Mouse (Mus musculus): ENCODE data around the gene Efnb3.

Efnb3 gene

GRCm38 (mm10) chr11:69559851-69560765 lies at the start of gene Efnb3:
Efnb3 (minus strand) TSS chr11:69560205.
- DNase-seq (ENCODE audit: low spot score): peak; percentile 79

GRCm38 (mm10) chr11:69609416-69609815 lies 49.4 kb upstream of the Efnb3 start:
- DNase-seq (ENCODE audit: low spot score): no peak

- no peak for DNase-seq (ENCODE audit: low spot score)
These were observed 48.5 kb upstream of the Efnb3 start for GRCm38 (mm10) chr11:69608525-69608924.

GRCm38 (mm10) chr11:69606832-69607231 lies 46.8 kb upstream of the Efnb3 start:
- no peak for DNase-seq (ENCODE audit: low spot score)

GRCm38 (mm10) chr11:69606491-69606795 lies 46.4 kb upstream of the Efnb3 start:
- no peak for DNase-seq (ENCODE audit: low spot score)

GRCm38 (mm10) chr11:69605726-69606490 lies 45.9 kb upstream of the Efnb3 start, which contains the start of gene Atp1b2:
Atp1b2 (minus strand) TSS chr11:69605942.
- peak; percentile 87 for DNase-seq (ENCODE audit: low spot score)

- peak; percentile 65 for DNase-seq (ENCODE audit: low spot score)
These were observed 45.0 kb upstream of the Efnb3 start for GRCm38 (mm10) chr11:69604795-69605664.

- DNase-seq (ENCODE audit: low spot score): peak; percentile 31
These were observed 44.3 kb upstream of the Efnb3 start for GRCm38 (mm10) chr11:69604347-69604746.

GRCm38 (mm10) chr11:69603516-69603915 lies 43.5 kb upstream of the Efnb3 start:
- no peak for DNase-seq (ENCODE audit: low spot score)

- no peak for DNase-seq (ENCODE audit: low spot score)
These were observed 41.8 kb upstream of the Efnb3 start for GRCm38 (mm10) chr11:69601768-69602167.

- peak; percentile 41 for DNase-seq (ENCODE audit: low spot score)
These were observed 40.1 kb upstream of the Efnb3 start for GRCm38 (mm10) chr11:69600098-69600497.

- no peak for DNase-seq (ENCODE audit: low spot score)
These were observed 39.4 kb upstream of the Efnb3 start for GRCm38 (mm10) chr11:69599436-69599835.

GRCm38 (mm10) chr11:69594853-69595252 lies 34.8 kb upstream of the Efnb3 start:
- no peak for DNase-seq (ENCODE audit: low spot score)

GRCm38 (mm10) chr11:69592799-69593198 lies 32.8 kb upstream of the Efnb3 start:
- no peak for DNase-seq (ENCODE audit: low spot score)

- DNase-seq (ENCODE audit: low spot score): no peak
These were observed 32.1 kb upstream of the Efnb3 start for GRCm38 (mm10) chr11:69591899-69592637.

GRCm38 (mm10) chr11:69591424-69591823 lies 31.4 kb upstream of the Efnb3 start:
- no peak for DNase-seq (ENCODE audit: low spot score)

- no peak for DNase-seq (ENCODE audit: low spot score)
These were observed 30.6 kb upstream of the Efnb3 start for GRCm38 (mm10) chr11:69590622-69591021.

GRCm38 (mm10) chr11:69589207-69589834 lies 29.3 kb upstream of the Efnb3 start:
- DNase-seq (ENCODE audit: low spot score): no peak

GRCm38 (mm10) chr11:69585718-69586325 lies 25.8 kb upstream of the Efnb3 start:
- DNase-seq (ENCODE audit: low spot score): no peak

- DNase-seq (ENCODE audit: low spot score): no peak
These were observed 24.9 kb upstream of the Efnb3 start for GRCm38 (mm10) chr11:69584937-69585336.
